Mouse (Mus musculus) thymus, adult 2 months (tissue): ENCODE data around the gene Olfr620. TPM values are rescaled to one million over a fixed set of nuclear protein-coding genes. Genes with fewer than 3 reads are reported as not detected.

Source experiments
- DNase-seq: peaks from one replicate; pipeline ENCODE4 v3.0.0; 2021
- H3K27ac ChIP-seq: fragments of 200-500 bp; 2 replicates; pipeline ENCODE4 v1.5.1; 2012; ENCODE audit warnings: low read length, control low read depth; ENCODE audit not compliant: control insufficient read depth, insufficient read depth
- H3K27me3 ChIP-seq: fragments of 200-500 bp; 2 replicates; pipeline ENCODE4 v1.6.1; 2012; ENCODE audit warnings: mild to moderate bottlenecking, low read length, moderate library complexity, mixed read lengths; ENCODE audit not compliant: control insufficient read depth, insufficient read depth
- H3K36me3 ChIP-seq: fragments of 200-500 bp; 2 replicates; pipeline ENCODE4 v1.6.1; 2012; ENCODE audit warnings: mild to moderate bottlenecking, low read length, moderate library complexity; ENCODE audit not compliant: control insufficient read depth, insufficient read depth
- H3K4me1 ChIP-seq: fragments of 200-500 bp; replicated peaks from 2 replicates; pipeline ENCODE4 v1.6.1; 2012; ENCODE audit warnings: low read length; ENCODE audit not compliant: control insufficient read depth, insufficient read depth
- H3K4me3 ChIP-seq: fragments of 200-500 bp; 2 replicates; pipeline ENCODE4 v1.5.1; 2012; ENCODE audit warnings: mild to moderate bottlenecking, low read length, control low read depth, moderate library complexity; ENCODE audit not compliant: control insufficient read depth, insufficient read depth
- CTCF ChIP-seq: fragments of 200-500 bp; IDR thresholded peaks from 2 replicates; pipeline ENCODE4 v1.5.1; 2012; ENCODE audit warnings: mild to moderate bottlenecking, control low read depth, low read length, moderate library complexity, borderline replicate concordance; ENCODE audit not compliant: control insufficient read depth, poor library complexity, insufficient read depth; ENCODE audit errors: extremely low read depth
- POLR2A ChIP-seq: fragments of 200-500 bp; IDR thresholded peaks from 2 replicates; pipeline ENCODE4 v1.6.1; 2012; ENCODE audit warnings: mild to moderate bottlenecking, low read length, control low read depth, moderate library complexity; ENCODE audit not compliant: control insufficient read depth, poor library complexity, insufficient read depth; ENCODE audit errors: extremely low read depth
- WGBS: fragments of 180-500 bp; shearing (Covaris S2); methylation state at CpG from one replicate; pipeline ENCODE4 v1.1.7; 2018; 5-methylcytosine and 5-hydroxymethylcytosine counted together
- polyA plus RNA-seq: library from polyadenylated mRNA; depleted of rRNA; stranded (reverse); fragments of >200 nt; gene quantifications from 2 replicates; pipeline ENCODE4 v1.2.3, GENCODE M21; 2012; rRNA removed

Gene Olfr620
- polyA plus RNA-seq, 1 experiment = not detected

DNA sequence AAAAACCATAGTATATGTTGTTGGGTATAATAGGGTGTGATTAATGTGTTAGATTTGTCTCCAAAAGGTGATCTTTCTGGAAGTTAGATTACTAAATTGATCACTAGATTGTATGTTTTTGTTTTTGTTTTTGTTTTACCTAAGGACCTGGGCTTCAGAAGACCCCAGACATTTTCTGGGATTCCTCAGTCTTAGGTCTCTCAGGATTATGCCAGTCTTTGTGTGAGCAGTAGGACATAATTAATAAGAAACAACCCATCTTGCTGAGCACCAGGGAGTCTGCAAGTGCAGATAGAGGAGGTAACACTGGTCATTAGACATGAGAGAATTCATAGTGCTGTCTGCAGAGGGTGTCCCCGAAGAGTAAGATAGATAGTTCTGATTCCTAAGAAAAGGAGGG is 39.6 kb downstream of the Olfr620 start, which contains the start of gene Olfr617:
TSS of gene Olfr617 (plus strand) at position 301 of the 400 bp plus-strand sequence.
- H3K27me3 ChIP-seq = no peaks in the 10 kb centered on the region
- TF ChIP-seq POLR2A (no peak), CTCF (no peak)
- no peaks in the 10 kb centered on the region for H3K36me3 ChIP-seq
- no peak within 1 kb of the TSS for H3K4me3 ChIP-seq
- WGBS = 96% methylated on average over 1 of the region's 1 CpGs
- H3K4me1 ChIP-seq = no peaks in the 10 kb centered on the region
- no peak within 1 kb of the TSS for H3K27ac ChIP-seq
- DNase-seq = no peak

GRCm38 (mm10) chr7:103569043-103569442 is 43.3 kb downstream of the Olfr620 start, which contains the start of gene Olfr616:
Gene Olfr616, minus strand, starts transcription at chr7:103569143.
- WGBS = 90% methylated on average over 3 of the region's 3 CpGs
- TF ChIP-seq POLR2A (no peak), CTCF (no peak)
- H3K36me3 ChIP-seq = no peaks in the 10 kb centered on the region
- no peak within 1 kb of the TSS for H3K27ac ChIP-seq
- DNase-seq = no peak
- no peaks in the 10 kb centered on the region for H3K4me1 ChIP-seq
- no peak within 1 kb of the TSS for H3K4me3 ChIP-seq
- no peaks in the 10 kb centered on the region for H3K27me3 ChIP-seq

DNA sequence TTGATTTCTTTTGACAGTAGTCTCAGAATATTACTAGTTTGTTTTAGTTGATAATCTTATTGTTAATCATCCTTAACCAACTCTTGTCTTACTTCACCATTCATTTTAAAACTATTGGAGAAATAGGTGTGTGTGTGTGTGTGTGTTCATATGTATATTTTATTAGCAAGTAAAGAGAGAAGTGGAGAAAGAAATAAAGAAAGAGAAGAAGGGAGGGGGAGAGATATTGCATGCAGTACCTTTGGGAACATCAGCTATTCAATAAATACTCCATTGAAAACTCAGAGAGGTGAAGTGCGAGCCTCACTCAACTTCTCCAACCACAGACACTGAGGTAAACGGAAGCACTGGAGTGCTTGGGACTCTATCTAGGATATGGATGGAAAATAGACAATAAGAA is 56.6 kb downstream of the Olfr620 start, which contains the start of gene Olfr615:
TSS of gene Olfr615 (plus strand) at position 301 of the 400 bp plus-strand sequence.
- Histone ChIP-seq H3K4me1 (no peaks in the 10 kb centered on the region), H3K36me3 (no peaks in the 10 kb centered on the region), H3K27ac (no peak within 1 kb of the TSS), H3K27me3 (no peaks in the 10 kb centered on the region), H3K4me3 (no peak within 1 kb of the TSS)
- 86% methylated on average over 2 of the region's 2 CpGs for WGBS
- no peak for TF ChIP-seq CTCF
- TF ChIP-seq POLR2A = no peak
- no peak for DNase-seq

Other genes starting within 250 kb of the Olfr620 start
- gene Olfr601, start 249.9 kb downstream of the Olfr620 start, polyA plus RNA-seq = not detected in 2 replicates
- gene Olfr603, start 226.4 kb downstream of the Olfr620 start, polyA plus RNA-seq = not detected in 2 replicates
- 0.13 TPM in 1 of 2 replicates, not detected in the other for gene Usp17lc, start 197.5 kb downstream of the Olfr620 start, polyA plus RNA-seq
- not detected in 2 replicates for gene Olfr605, start 167.1 kb downstream of the Olfr620 start, polyA plus RNA-seq
- gene Olfr606, start 163.5 kb downstream of the Olfr620 start, polyA plus RNA-seq = not detected in 2 replicates
- gene Olfr607, start 148.4 kb downstream of the Olfr620 start, polyA plus RNA-seq = not detected in 2 replicates
- gene Olfr608, start 142.7 kb downstream of the Olfr620 start, polyA plus RNA-seq = not detected in 2 replicates
- not detected in 2 replicates for gene Olfr609, start 114.5 kb downstream of the Olfr620 start, polyA plus RNA-seq
- gene Olfr610, start 100.4 kb downstream of the Olfr620 start, polyA plus RNA-seq = not detected in 2 replicates
- not detected in 2 replicates for gene Olfr611, start 91.7 kb downstream of the Olfr620 start, polyA plus RNA-seq
- gene Olfr612, start 69.8 kb downstream of the Olfr620 start, polyA plus RNA-seq = not detected in 2 replicates
- gene Olfr613, start 64.5 kb downstream of the Olfr620 start, polyA plus RNA-seq = not detected in 2 replicates
- not detected in 2 replicates for gene Olfr615, start 56.5 kb downstream of the Olfr620 start, polyA plus RNA-seq
- not detected in 2 replicates for gene Olfr616, start 43.4 kb downstream of the Olfr620 start, polyA plus RNA-seq
- not detected in 2 replicates for gene Olfr617, start 39.5 kb downstream of the Olfr620 start, polyA plus RNA-seq
- not detected in 2 replicates for gene Olfr618, start 22.4 kb downstream of the Olfr620 start, polyA plus RNA-seq
- not detected in 2 replicates for gene Olfr619, start 12.0 kb downstream of the Olfr620 start, polyA plus RNA-seq
- gene Olfr622, start 30.2 kb upstream of the Olfr620 start, polyA plus RNA-seq = not detected in 2 replicates
- gene Olfr623, start 51.2 kb upstream of the Olfr620 start, polyA plus RNA-seq = not detected in 2 replicates
- 0.03 TPM in 1 of 2 replicates, not detected in the other for gene Olfr624, start 58.7 kb upstream of the Olfr620 start, polyA plus RNA-seq
- gene Olfr625-ps1, start 70.2 kb upstream of the Olfr620 start, polyA plus RNA-seq = not detected in 2 replicates
- gene Olfr243, start 102.1 kb upstream of the Olfr620 start, polyA plus RNA-seq = not detected in 2 replicates
- gene Olfr628, start 117.8 kb upstream of the Olfr620 start, polyA plus RNA-seq = not detected in 2 replicates
- gene Olfr629, start 132.4 kb upstream of the Olfr620 start, polyA plus RNA-seq = not detected in 2 replicates
- gene Olfr630, start 144.8 kb upstream of the Olfr620 start, polyA plus RNA-seq = not detected in 2 replicates
- gene Olfr69, start 159.1 kb upstream of the Olfr620 start, polyA plus RNA-seq = not detected in 2 replicates
- gene Olfr68, start 167.2 kb upstream of the Olfr620 start, polyA plus RNA-seq = not detected in 2 replicates
- not detected in 2 replicates for gene Olfr67, start 179.3 kb upstream of the Olfr620 start, polyA plus RNA-seq
- gene Hbb-bt, start 201.5 kb upstream of the Olfr620 start, polyA plus RNA-seq = 168 and 261 TPM in 2 replicates
- gene Hbb-bs, start 215.6 kb upstream of the Olfr620 start, polyA plus RNA-seq = 1,784 and 2,649 TPM in 2 replicates
- gene Hbb-bh2, start 228.0 kb upstream of the Olfr620 start, polyA plus RNA-seq = not detected in 2 replicates
- gene Hbb-bh1, start 230.6 kb upstream of the Olfr620 start, polyA plus RNA-seq = 0.66 and 0.77 TPM in 2 replicates
- gene Hbb-y, start 240.7 kb upstream of the Olfr620 start, polyA plus RNA-seq = 1.1 and 1.4 TPM in 2 replicates